Mouse (Mus musculus): ENCODE measurements around the gene Plxna4.
"Not testable (repeated sequence)": the region's sequence is repeated elsewhere in the genome, so short reads cannot be mapped to it uniquely, and the experiment has no call there.

Plxna4 gene

GRCm38 (mm10) chr6:32533962-32534740 is 53.8 kb downstream of the Plxna4 start:
- no peak for DNase-seq

DNA sequence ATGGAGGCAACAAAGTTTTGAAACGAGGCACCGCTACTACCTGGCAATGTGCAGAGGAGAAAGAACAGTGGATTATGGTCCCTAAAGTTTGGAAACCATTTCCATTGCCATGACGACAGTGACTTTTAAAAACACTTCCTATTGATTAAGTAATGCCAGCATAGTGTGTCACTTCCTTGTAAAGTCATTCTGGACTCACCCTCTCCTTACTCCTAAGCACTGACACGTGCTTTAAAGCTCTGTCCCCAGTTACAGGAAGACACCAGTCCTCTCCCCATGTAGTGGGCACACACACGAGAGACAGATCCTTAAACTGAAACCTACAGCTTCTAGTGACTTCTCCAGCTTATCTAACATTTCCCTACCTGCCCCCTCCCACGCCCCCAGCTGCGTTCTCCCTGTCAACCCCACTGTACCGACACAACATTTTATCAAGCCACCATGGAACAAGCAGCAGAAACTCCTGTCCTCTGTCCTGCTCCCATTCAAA is 59.9 kb downstream of the Plxna4 start:
- no peak for DNase-seq

GRCm38 (mm10) chr6:32527518-32527917 is 60.5 kb downstream of the Plxna4 start:
- DNase-seq, result no peak

DNA sequence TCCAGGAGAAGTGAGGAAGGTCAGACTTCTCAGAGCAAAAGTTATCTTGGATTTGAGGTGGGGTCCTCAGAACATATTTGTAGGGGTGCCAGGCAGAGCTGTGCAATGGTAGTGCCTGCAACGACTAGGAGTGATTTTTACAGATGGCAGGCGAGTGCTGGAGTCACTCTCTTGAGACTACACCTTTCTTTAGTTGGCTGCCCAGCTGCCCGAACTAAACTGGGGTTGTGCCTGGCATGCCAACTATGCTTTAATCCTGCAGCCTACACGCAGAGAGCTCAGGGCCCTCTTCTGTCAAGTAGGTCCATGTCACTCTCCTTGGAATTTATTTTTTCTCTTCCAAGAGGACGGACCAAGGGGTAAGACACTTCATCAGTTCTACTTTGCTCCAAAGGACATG is 61.2 kb downstream of the Plxna4 start:
- no peak for DNase-seq

DNA sequence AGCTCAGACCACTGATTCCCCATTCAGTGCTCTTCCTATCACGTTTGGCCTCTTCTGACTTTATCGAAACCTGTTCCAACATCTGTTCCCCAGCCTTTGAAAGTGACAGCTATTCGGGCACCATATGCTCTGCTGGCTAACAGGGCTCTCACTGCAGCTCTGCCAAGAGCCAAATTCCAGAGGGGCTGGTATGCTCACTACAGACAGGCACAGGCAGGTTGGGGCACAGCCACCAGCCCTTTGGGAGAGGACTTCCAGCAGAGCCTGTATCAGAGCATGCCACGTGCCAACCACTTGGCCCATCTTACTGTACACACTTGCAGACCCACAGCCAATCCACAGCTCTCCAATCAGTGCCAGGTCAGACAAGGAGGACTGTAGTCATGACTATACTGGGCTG is 67.9 kb downstream of the Plxna4 start:
- DNase-seq, result no peak

GRCm38 (mm10) chr6:32518617-32519016 is 69.4 kb downstream of the Plxna4 start:
- DNase-seq, result no peak

GRCm38 (mm10) chr6:32514096-32514495 is 73.9 kb downstream of the Plxna4 start:
- DNase-seq, result no peak

DNA sequence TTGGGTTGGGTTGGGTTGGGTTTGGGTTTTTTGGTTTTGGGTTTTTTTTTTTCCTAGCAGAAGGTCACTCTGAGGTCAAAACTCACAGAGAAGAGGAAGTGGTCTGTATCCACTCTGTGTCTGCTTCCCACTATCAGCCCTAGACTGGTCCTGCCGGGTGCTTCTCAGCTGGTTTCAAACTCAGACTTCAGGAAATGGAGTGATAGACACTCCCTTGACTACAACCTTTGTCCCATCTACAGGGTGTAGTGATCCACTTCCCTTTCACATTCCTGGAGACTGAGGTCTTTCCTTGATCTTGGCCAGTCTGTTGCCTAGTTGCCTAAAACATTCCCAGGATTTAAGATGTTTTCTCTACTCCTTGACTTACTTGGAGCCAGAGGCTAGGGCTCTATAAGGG is 76.0 kb downstream of the Plxna4 start:
- DNase-seq, result no peak

DNA sequence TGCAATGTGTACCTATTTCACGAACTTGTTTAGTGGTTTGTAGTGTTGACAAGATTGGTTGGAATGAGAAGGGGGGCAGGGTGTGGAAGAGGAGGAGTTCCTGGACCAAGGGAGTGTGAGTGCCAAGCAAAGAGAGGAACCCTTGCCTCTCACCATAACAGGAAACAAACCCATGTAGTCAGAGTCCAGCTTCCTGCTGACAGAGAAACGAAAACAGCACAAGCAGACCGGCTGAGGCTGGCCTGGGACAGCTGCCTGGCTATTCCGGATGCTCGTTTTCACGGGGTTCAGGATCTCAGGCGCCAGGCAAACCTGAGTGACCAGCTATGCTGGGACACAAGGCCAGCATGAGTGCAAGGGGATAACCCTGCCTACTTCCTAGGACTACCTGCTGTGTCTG is 77.1 kb downstream of the Plxna4 start:
- DNase-seq, result no peak

DNA sequence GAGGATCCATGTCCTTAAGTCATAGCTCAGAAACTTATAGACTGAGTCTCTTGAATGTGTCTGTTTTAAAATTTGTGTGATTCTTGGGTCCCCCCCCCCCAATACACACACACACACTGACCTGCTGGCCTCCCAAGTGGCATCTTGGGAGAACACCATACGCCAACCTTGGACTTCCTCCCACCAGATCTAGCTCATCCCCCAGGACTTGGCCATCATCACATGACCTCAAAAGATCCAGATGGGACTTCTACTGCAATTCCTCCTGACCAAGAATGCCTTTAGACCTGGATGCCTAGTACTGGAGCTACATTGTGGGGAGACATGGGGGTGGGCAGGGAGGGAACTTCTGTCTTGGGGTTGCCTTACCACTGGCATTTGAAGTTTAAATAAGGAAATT is 77.5 kb downstream of the Plxna4 start:
- no peak for DNase-seq

DNA sequence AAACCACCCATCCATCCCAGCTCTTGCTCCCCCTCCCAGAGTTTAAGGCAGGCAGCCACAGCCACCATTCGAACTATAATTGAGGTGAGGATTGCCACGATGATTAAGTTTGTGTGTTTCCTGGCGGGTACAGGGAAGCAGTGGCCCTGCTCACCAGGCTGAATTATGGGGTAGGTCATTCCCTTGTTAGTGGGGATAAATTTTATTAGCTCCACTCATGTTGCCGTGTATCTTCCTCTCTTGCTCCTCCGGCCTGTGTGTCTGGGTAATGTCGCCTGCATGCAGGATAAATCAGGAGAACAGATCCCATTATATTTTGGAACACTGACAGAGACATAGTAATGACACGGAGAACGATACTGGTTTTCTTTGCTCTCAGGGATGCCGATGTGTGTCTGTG is 78.9 kb downstream of the Plxna4 start:
- no peak for DNase-seq

GRCm38 (mm10) chr6:32504963-32505362 is 83.0 kb downstream of the Plxna4 start:
- DNase-seq, result no peak

GRCm38 (mm10) chr6:32501186-32501585 is 86.8 kb downstream of the Plxna4 start:
- DNase-seq, result not testable (repeated sequence)

DNA sequence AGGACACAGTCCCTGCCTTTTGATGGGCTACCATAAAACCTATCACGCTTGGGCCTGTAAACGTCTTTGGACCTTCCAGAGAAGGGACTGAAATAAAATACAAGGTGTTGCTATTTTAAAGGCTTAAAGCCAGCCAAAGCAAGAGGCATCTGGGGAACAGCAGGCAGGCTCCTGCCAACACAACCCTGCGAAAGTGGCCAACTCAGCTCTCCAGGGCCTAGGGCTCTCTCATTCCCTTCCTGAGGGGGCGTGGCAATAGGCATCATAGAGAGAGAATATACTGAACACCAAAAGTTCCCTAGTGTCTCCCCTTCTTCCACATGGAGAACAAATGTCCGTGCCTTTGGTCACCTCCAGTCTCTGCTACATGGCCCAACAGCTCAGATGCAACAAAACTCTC is 89.9 kb downstream of the Plxna4 start:
- no peak for DNase-seq

GRCm38 (mm10) chr6:32496109-32496508 is 91.9 kb downstream of the Plxna4 start:
- DNase-seq, result no peak

DNA sequence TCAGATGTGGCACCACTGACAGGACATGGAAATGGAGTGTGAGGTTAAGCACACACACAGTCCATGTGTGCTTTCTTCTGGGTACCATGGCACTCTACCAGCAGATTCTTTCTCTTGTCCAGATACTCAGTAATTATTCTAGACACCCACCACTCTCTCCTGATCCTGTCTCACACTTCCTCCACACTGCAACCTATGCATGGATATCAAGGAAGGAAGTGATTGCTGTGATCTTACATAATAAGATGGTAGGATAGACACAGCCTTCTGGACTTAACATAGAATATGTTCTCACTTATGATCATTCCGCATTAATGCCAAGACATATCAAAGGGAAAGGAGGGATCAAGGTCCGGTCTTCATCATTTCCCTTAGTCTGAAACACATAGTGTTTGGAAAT is 92.5 kb downstream of the Plxna4 start:
- DNase-seq, result no peak

GRCm38 (mm10) chr6:32493557-32493956 is 94.4 kb downstream of the Plxna4 start:
- DNase-seq, result no peak

- no peak for DNase-seq
Observed at GRCm38 (mm10) chr6:32487121-32487520, 100.9 kb downstream of the Plxna4 start.

DNA sequence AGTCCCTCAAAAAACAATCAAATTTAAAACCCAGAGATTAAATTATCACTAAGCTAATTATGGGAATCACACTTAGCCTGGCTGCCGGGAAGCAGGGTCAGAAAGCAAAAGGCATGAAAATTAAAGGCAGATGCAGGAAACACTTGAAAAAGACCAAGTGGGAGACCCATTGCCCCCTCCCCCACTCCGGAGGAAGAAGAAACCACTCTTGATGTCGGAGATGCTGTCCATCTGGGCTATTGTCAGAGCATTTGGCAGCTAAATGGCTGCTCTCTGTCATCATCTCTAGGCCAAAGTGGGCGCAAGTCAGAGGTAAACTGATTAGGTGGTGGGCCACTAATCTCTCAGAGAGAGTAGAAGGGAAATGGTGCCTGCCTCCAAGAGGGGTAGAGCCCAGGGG is 105.5 kb downstream of the Plxna4 start:
- no peak for DNase-seq

- DNase-seq, result no peak
Observed at GRCm38 (mm10) chr6:32480741-32481140, 107.3 kb downstream of the Plxna4 start.

DNA sequence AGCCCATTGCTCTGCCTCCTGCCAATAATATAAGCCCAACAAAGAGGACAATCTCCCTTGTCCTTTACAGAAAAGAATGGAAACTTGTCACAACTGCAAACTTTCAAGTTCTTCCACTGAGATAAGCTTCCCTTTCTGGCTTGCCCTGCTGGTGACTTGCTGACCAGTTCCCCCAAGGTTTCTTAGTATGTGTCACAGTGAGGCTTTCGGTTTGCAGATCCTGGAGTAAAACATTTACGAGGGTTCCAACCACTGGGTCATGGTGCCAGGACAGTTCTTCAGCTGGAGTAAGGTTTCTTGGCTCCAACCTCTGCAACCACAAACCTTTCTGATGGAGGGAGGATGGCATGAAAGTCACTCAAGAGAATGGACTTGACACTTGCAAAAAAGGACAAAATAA is 108.2 kb downstream of the Plxna4 start:
- DNase-seq, result no peak

- no peak for DNase-seq
Observed at GRCm38 (mm10) chr6:32479193-32479758, 108.7 kb downstream of the Plxna4 start.

- no peak for DNase-seq
Observed at GRCm38 (mm10) chr6:32475958-32476357, 112.0 kb downstream of the Plxna4 start.

- DNase-seq, result no peak
Observed at GRCm38 (mm10) chr6:32472062-32472461, 115.9 kb downstream of the Plxna4 start.

DNA sequence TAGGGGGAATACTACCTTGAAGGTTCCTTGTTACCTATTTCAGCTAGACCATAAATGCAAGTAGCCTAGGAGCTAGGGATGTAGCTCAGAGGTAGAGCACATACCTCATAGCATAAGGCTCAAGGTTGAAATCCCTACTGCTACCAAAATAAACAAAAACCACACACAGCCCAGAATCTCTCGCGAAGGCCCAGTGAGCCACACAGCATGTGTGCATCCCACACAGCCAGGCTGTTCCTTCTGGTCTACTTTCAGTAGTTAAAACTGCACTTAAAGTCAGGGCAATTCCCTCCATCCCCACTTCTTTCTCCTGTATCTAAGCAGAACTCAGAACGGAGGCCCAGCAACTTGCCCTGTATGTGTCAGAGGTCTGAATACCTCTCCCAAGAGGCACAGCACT is 116.4 kb downstream of the Plxna4 start:
- no peak for DNase-seq

Measured in B cell, adult 2 months (primary cell).